Mouse (Mus musculus) layer of hippocampus, adult 9-10 months (tissue): ENCODE results near the gene Olfr810.

Experiments used
- DNase-seq: peaks from one replicate; pipeline ENCODE4 v3.0.0; 2022; ENCODE audit warnings: low spot score

The Olfr810 gene

DNA sequence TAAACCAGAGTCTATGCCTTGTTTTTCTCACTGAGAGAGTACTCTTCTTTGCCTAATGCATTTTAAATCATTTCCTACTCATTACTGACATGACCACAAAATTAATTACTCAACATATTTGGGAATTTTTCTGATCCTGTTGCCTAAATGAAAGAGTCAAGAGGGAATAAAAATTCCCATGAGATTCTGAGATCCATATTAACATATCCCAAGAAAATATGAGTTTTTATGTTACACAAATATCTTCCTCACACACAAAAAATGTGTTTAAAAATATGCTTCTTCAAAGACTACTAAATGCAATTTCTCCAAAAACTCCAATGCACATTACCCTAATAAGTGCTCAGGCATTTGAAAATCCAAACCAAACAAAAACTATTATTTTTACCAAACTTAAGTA lies at the start of gene Olfr810:
TSS of gene Olfr810 (minus strand) at position 101 of the 400 bp plus-strand sequence.
- DNase-seq, result no peak

GRCm38 (mm10) chr10:129804296-129804695 lies 9.6 kb upstream of the Olfr810 start, which contains the start of gene Olfr811:
Olfr811 (minus strand) TSS chr10:129804396.
- no peak for DNase-seq

DNA sequence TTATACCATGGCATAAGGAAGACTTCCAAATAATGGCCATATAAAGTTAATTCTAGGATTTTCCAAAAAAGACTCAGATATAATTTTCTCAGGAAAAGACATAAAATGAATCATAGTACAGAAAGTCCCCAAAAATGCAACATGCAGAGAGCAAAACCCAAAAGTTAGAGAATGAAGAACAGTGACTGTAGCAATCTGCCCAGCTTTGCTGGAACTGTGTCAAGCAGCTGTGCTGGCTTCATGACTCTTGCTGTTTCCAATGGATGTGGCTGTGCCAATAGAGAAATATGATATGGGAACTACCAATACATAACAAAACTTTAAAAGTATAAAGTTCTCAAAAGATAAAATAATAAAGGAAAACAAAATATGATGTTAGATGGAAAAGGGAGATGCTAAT lies 16.6 kb downstream of the Olfr810 start:
- DNase-seq, result no peak

- no peak for DNase-seq
Observed at GRCm38 (mm10) chr10:129774338-129774737, 20.4 kb downstream of the Olfr810 start, which contains the start of gene Olfr809. Olfr809 (plus strand) TSS chr10:129774638.

DNA sequence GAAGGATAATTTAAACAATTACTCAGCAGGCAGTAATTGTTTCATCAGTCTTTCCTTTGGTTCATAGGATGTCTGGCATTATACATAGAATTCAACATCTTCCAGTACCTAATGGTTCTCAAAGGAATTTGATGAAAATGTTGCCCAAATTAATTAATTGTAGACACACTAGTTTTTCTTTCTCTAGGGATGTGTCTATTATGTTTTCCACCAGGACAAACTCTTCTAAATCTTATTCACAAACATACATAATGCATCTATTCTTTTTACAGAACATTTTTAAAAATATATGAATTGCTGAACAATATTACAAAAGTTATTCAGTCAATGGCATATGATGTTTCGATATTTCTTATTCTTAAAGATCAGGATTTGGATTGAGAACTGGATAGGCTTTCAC lies 29.5 kb downstream of the Olfr810 start, which contains the start of gene Olfr808:
TSS of gene Olfr808 (plus strand) at position 301 of the 400 bp plus-strand sequence.
- DNase-seq, result no peak

DNA sequence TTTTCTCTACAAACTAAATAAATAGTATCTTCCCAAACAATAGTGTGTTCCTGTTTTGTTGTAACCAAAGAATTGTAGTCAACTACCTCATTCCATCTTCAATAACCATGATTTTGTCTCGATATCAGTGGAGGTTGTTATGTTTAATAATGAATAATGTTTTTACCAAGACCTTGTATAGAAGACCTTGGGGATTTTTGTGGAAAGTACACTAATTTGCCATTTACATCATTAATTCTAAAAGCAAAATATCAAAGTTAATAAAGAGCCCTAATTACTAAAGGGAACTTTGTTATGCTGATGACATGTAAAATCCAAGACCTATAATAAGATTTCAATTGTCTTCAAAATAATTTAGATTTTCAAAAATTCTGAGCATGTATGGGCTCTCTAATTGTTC lies 37.0 kb downstream of the Olfr810 start, which contains the start of gene Olfr807:
TSS of gene Olfr807 (minus strand) at position 101 of the 400 bp plus-strand sequence.
- DNase-seq, result no peak

DNA sequence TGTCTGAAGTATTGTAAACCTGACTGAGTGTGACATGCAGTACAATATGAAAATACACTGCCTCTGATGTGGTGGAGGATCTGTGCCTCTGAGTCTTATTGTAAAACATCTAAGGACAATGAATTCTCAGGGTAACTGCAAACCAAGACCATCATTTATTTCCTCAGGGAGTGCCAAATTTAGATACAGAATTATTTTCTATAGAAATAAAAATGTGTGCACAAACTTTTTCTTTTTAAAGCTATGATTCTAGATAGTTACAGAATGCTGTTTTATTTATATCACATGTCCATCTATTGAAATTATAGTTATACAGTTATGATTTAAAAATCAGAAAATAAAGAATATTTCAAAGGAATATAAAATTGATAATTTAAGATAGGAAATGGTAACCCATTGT lies 52.9 kb downstream of the Olfr810 start, which contains the start of gene Olfr806:
TSS of gene Olfr806 (minus strand) at position 101 of the 400 bp plus-strand sequence.
- no peak for DNase-seq
